Mouse (Mus musculus) MEL (cell line): ENCODE results near the gene Taok2. TPM values are rescaled to one million over a fixed set of nuclear protein-coding genes. Genes with fewer than 3 reads are reported as not detected.

Source experiments
- DNase-seq: peaks from one replicate; pipeline ENCODE4 v3.0.0; 2011; ENCODE audit warnings: low read depth, low spot score
- H3K27ac ChIP-seq: 2 replicates; pipeline ENCODE4 v1.5.1; 2012; ENCODE audit warnings: low read depth, mild to moderate bottlenecking, control low read depth, low read length, moderate library complexity; ENCODE audit not compliant: control insufficient read depth
- H3K27me3 ChIP-seq, 2 experiments: fragments of 150-350 bp in 1 of 2; sonication (generic) in 1 of 2; 2 replicates each; pipeline ENCODE4 v1.6.1; 2012; ENCODE audit warnings: low read length in 2 of 2, mild to moderate bottlenecking in 2 of 2, improper control_type of control experiment in 1 of 2, moderate library complexity in 1 of 2; ENCODE audit not compliant: insufficient read depth in 2 of 2, control insufficient read depth in 1 of 2
- H3K36me3 ChIP-seq, 2 experiments: 2 replicates each; pipeline ENCODE4 v1.6.1; 2012 to 2014; ENCODE audit warnings: low read length in 2 of 2, improper control_type of control experiment in 1 of 2, inconsistent platforms in 1 of 2, mild to moderate bottlenecking in 1 of 2; ENCODE audit not compliant: insufficient read depth in 2 of 2, control insufficient read depth in 1 of 2
- H3K4me1 ChIP-seq, 2 experiments: fragments of 150-350 bp in 1 of 2; sonication (generic) in 1 of 2; 2 replicates each; pipeline ENCODE4 v1.6.1; 2012; ENCODE audit warnings: low read length in 2 of 2, improper control_type of control experiment in 1 of 2, mild to moderate bottlenecking in 1 of 2; ENCODE audit not compliant: insufficient read depth in 2 of 2, control insufficient read depth in 1 of 2
- H3K4me3 ChIP-seq, 2 experiments: fragments of 150-350 bp in 1 of 2; sonication (generic) in 1 of 2; 2 replicates each; pipeline ENCODE4 v1.5.1; 2012; ENCODE audit warnings: low read depth in 2 of 2, low read length in 2 of 2, mild to moderate bottlenecking in 2 of 2, moderate library complexity in 2 of 2, control low read depth in 1 of 2, improper control_type of control experiment in 1 of 2; ENCODE audit not compliant: control insufficient read depth in 1 of 2, insufficient read depth in 1 of 2
- H3K79me2 ChIP-seq: 2 replicates; pipeline ENCODE4 v1.6.1; 2012; ENCODE audit warnings: mild to moderate bottlenecking, low read length, moderate library complexity; ENCODE audit not compliant: control insufficient read depth, poor library complexity, insufficient read depth
- H3K9ac ChIP-seq: 2 replicates; pipeline ENCODE4 v1.6.1; 2012; ENCODE audit warnings: low read depth, mild to moderate bottlenecking, control low read depth, low read length, moderate library complexity; ENCODE audit not compliant: control insufficient read depth, poor library complexity, severe bottlenecking
- H3K9me3 ChIP-seq: fragments of 150-350 bp; sonication (generic); replicated peaks from 2 replicates; pipeline ENCODE4 v1.6.1; 2012; ENCODE audit warnings: mild to moderate bottlenecking, low read length, improper control_type of control experiment, moderate library complexity; ENCODE audit not compliant: insufficient read depth
- CTCF ChIP-seq, 3 experiments: IDR thresholded peaks in 2 of 3; conservative IDR thresholded peaks in 1 of 3; 2 replicates each; pipeline ENCODE4 v1.5.1; 2011 to 2012; ENCODE audit warnings: low read length in 3 of 3, low read depth in 2 of 3, mild to moderate bottlenecking in 2 of 3, improper control_type of control experiment in 1 of 3, inconsistent platforms in 1 of 3, mixed read lengths in 1 of 3, moderate library complexity in 1 of 3; ENCODE audit not compliant: control insufficient read depth in 1 of 3, insufficient read depth in 1 of 3, poor library complexity in 1 of 3, severe bottlenecking in 1 of 3
- E2F4 ChIP-seq: IDR thresholded peaks from 2 replicates; pipeline ENCODE4 v1.6.1; 2011; ENCODE audit warnings: low read depth, low read length, improper control_type of control experiment, borderline replicate concordance
- ELF1 ChIP-seq: IDR thresholded peaks from 2 replicates; pipeline ENCODE4 v1.6.1; 2014; ENCODE audit warnings: low read depth, mild to moderate bottlenecking, inconsistent platforms, low read length, improper control_type of control experiment, moderate library complexity
- EP300 ChIP-seq, 2 experiments: IDR thresholded peaks; 2 replicates each; pipeline ENCODE4 v1.6.1; 2011; ENCODE audit warnings: improper control_type of control experiment in 2 of 2, low read length in 2 of 2, low read depth in 1 of 2, mild to moderate bottlenecking in 1 of 2
- ETS1 ChIP-seq: IDR thresholded peaks from 2 replicates; pipeline ENCODE4 v1.6.1; 2012; ENCODE audit warnings: low read depth, mild to moderate bottlenecking, inconsistent platforms, low read length, improper control_type of control experiment, moderate library complexity
- GABPA ChIP-seq: IDR thresholded peaks from 2 replicates; pipeline ENCODE4 v1.6.1; 2012; ENCODE audit warnings: low read depth, mild to moderate bottlenecking, inconsistent platforms, low read length, improper control_type of control experiment, moderate library complexity
- GATA1 ChIP-seq: IDR thresholded peaks from 2 replicates; pipeline ENCODE4 v1.6.1; 2011; ENCODE audit warnings: low read depth, low read length, improper control_type of control experiment
- JUND ChIP-seq: IDR thresholded peaks from 2 replicates; pipeline ENCODE4 v1.6.1; 2011; ENCODE audit warnings: low read depth, mild to moderate bottlenecking, improper control_type of control experiment, low read length
- KAT2A ChIP-seq: conservative IDR thresholded peaks from 2 replicates; pipeline ENCODE4 v1.6.1; 2012; ENCODE audit warnings: low read depth, low read length, improper control_type of control experiment, inconsistent platforms
- MAFK ChIP-seq: IDR thresholded peaks from 2 replicates; pipeline ENCODE4 v1.6.1; 2011; ENCODE audit warnings: low read depth, mild to moderate bottlenecking, low read length, improper control_type of control experiment, borderline replicate concordance
- MAX ChIP-seq: IDR thresholded peaks from 2 replicates; pipeline ENCODE4 v1.6.1; 2011; ENCODE audit warnings: low read length, improper control_type of control experiment
- MAZ ChIP-seq: IDR thresholded peaks from 2 replicates; pipeline ENCODE4 v1.6.1; 2012; ENCODE audit warnings: low read depth, mild to moderate bottlenecking, inconsistent platforms, low read length, improper control_type of control experiment
- MEF2A ChIP-seq: IDR thresholded peaks from 2 replicates; pipeline ENCODE4 v1.6.1; 2014; ENCODE audit warnings: low read depth, mild to moderate bottlenecking, inconsistent platforms, low read length, improper control_type of control experiment; ENCODE audit not compliant: poor library complexity, insufficient replicate concordance, severe bottlenecking; ENCODE audit errors: extremely low read depth
- MXI1 ChIP-seq: IDR thresholded peaks from 2 replicates; pipeline ENCODE4 v1.6.1; 2011; ENCODE audit warnings: mild to moderate bottlenecking, low read depth, low read length, improper control_type of control experiment
- MYB ChIP-seq: IDR thresholded peaks from 2 replicates; pipeline ENCODE4 v1.6.1; 2011; ENCODE audit warnings: mild to moderate bottlenecking, low read depth, low read length, improper control_type of control experiment
- MYC ChIP-seq: IDR thresholded peaks from 2 replicates; pipeline ENCODE4 v1.6.1; 2011; ENCODE audit warnings: low read depth, mild to moderate bottlenecking, low read length, improper control_type of control experiment, moderate library complexity
- NELFE ChIP-seq: IDR thresholded peaks from 2 replicates; pipeline ENCODE4 v1.6.1; 2011; ENCODE audit warnings: low read depth, low read length, improper control_type of control experiment
- NRF1 ChIP-seq: IDR thresholded peaks from 2 replicates; pipeline ENCODE4 v1.6.1; 2014; ENCODE audit warnings: low read depth, mild to moderate bottlenecking, inconsistent platforms, low read length, improper control_type of control experiment, moderate library complexity; ENCODE audit not compliant: poor library complexity, insufficient read depth, severe bottlenecking
- POLR2AphosphoS2 ChIP-seq: IDR thresholded peaks from 2 replicates; pipeline ENCODE4 v1.6.1; 2011; ENCODE audit warnings: low read length, improper control_type of control experiment
- RAD21 ChIP-seq: IDR thresholded peaks from 2 replicates; pipeline ENCODE4 v1.6.1; 2011; ENCODE audit warnings: mild to moderate bottlenecking, low read depth, low read length, improper control_type of control experiment
- RCOR1 ChIP-seq: IDR thresholded peaks from 2 replicates; pipeline ENCODE4 v1.6.1; 2012; ENCODE audit warnings: low read depth, mild to moderate bottlenecking, inconsistent platforms, low read length, improper control_type of control experiment
- SIN3A ChIP-seq: IDR thresholded peaks from 2 replicates; pipeline ENCODE4 v1.6.1; 2012; ENCODE audit warnings: low read length, improper control_type of control experiment, inconsistent platforms
- SMC3 ChIP-seq: IDR thresholded peaks from 2 replicates; pipeline ENCODE4 v1.6.1; 2011; ENCODE audit warnings: low read depth, low read length, improper control_type of control experiment
- TBP ChIP-seq: IDR thresholded peaks from 2 replicates; pipeline ENCODE4 v1.8.0; 2011; ENCODE audit warnings: low read depth, low read length, improper control_type of control experiment
- TCF12 ChIP-seq: IDR thresholded peaks from 2 replicates; pipeline ENCODE4 v1.6.1; 2014; ENCODE audit warnings: low read depth, mild to moderate bottlenecking, inconsistent platforms, low read length, improper control_type of control experiment, moderate library complexity
- UBTF ChIP-seq: IDR thresholded peaks from 2 replicates; pipeline ENCODE4 v1.6.1; 2012; ENCODE audit warnings: low read depth, mild to moderate bottlenecking, inconsistent platforms, low read length, improper control_type of control experiment, moderate library complexity, borderline replicate concordance; ENCODE audit not compliant: insufficient read depth
- ZC3H11A ChIP-seq: IDR thresholded peaks from 2 replicates; pipeline ENCODE4 v1.6.1; 2012; ENCODE audit warnings: low read depth, mild to moderate bottlenecking, inconsistent platforms, low read length, improper control_type of control experiment
- ZMIZ1 ChIP-seq: IDR thresholded peaks from 2 replicates; pipeline ENCODE4 v1.6.1; 2012; ENCODE audit warnings: low read depth, mild to moderate bottlenecking, inconsistent platforms, low read length, improper control_type of control experiment, moderate library complexity
- polyA plus RNA-seq, 2 experiments: library from polyadenylated mRNA; stranded (reverse) in 1 of 2; unstranded in 1 of 2; fragments of >175 nt in 1 of 2; fragments of >200 nt in 1 of 2; gene quantifications; 2 replicates each; pipeline versions ENCODE4 v1.2.1 to v1.2.4; 2012; ENCODE audit warnings: low replicate concordance in 2 of 2, low read depth in 1 of 2; ENCODE audit not compliant: insufficient read length in 2 of 2, insufficient read depth in 1 of 2, missing spikeins in 1 of 2
- total RNA-seq: library from RNA; depleted of rRNA; stranded (reverse); fragments of 300-350 nt; gene quantifications from 2 replicates; pipeline ENCODE4 v1.2.3, GENCODE M21; 2012

The Taok2 gene
- total and polyA plus RNA-seq, 3 experiments: 29.0 to 52.3 (median 34.2) TPM

GRCm38 (mm10) chr7:126929046-126929445, 44.5 kb upstream of the Taok2 start:
- H3K4me1 ChIP-seq: peaks cover 17 to 27% of the 10 kb centered on the region in 2 experiments

GRCm38 (mm10) chr7:126928384-126929037, 44.0 kb upstream of the Taok2 start, which contains the start of gene Kctd13:
Gene Kctd13 (plus strand): TSS chr7:126928879.
- no peaks in the 10 kb centered on the region for H3K27me3 ChIP-seq
- peak; percentile 94 for DNase-seq
- H3K27ac ChIP-seq: peak within 1 kb of the TSS; percentile 85
- H3K36me3 ChIP-seq: peaks cover 0 to 23% of the 10 kb centered on the region in 2 experiments; a peak in 2 of 4 replicates
- peak within 1 kb of the TSS; percentile 85 to 99 for H3K4me3 ChIP-seq
- peak within 1 kb of the TSS; percentile 99 for H3K9ac ChIP-seq
- H3K79me2 ChIP-seq: peaks cover 14% of the 10 kb centered on the region
- no peaks in the 10 kb centered on the region for H3K9me3 ChIP-seq
- H3K4me1 ChIP-seq: peaks cover 20 to 31% of the 10 kb centered on the region in 2 experiments
- TF ChIP-seq TCF12: peak; percentile 53
- TF ChIP-seq SIN3A: peak; percentile 82; the same call in 1 of the 2 replicates
- TF ChIP-seq JUND: no peak
- no peak for TF ChIP-seq CTCF (IDR thresholded peaks at IDR 0.05 in 2 of 3, conservative IDR thresholded peaks at IDR 0.05 in 1 of 3; ENCODE audit: control insufficient read depth in 1 of 3, insufficient read depth in 1 of 3, low read depth in 2 of 3, low read length in 3 of 3, poor library complexity in 1 of 3, severe bottlenecking in 1 of 3)
- peak in 1 of 2 experiments; percentile 24; a peak in 1 of 4 replicates for TF ChIP-seq EP300 (IDR thresholded peaks at IDR 0.05; ENCODE audit: low read depth in 1 of 2, low read length in 2 of 2)
- peak; percentile 90 for TF ChIP-seq NELFE
- no peak for TF ChIP-seq MAFK
- TF ChIP-seq RAD21: no peak
- TF ChIP-seq ETS1: no peak; the same call in 1 of the 2 replicates
- TF ChIP-seq MEF2A: no peak
- no peak for TF ChIP-seq MYB
- TF ChIP-seq E2F4: no peak
- TF ChIP-seq MAZ: no peak; the same call in 1 of the 2 replicates
- no peak for TF ChIP-seq SMC3
- peak; percentile 81 for TF ChIP-seq ZMIZ1
- peak; percentile 72; the same call in 1 of the 2 replicates for TF ChIP-seq POLR2AphosphoS2
- peak; percentile 68 for TF ChIP-seq TBP
- 0 out of 2 replicates have a peak, but pooled peaks have one; percentile 55 for TF ChIP-seq UBTF
- peak; percentile 100 for TF ChIP-seq NRF1
- TF ChIP-seq GATA1: no peak
- peak; percentile 98 for TF ChIP-seq ELF1
- TF ChIP-seq RCOR1: no peak
- no peak for TF ChIP-seq GABPA
- TF ChIP-seq KAT2A: no peak
- TF ChIP-seq ZC3H11A: no peak

More at GRCm38 (mm10) chr7:126929046-126929445, 44.5 kb upstream of the Taok2 start:
- Histone ChIP-seq H3K36me3 (peaks cover 0 to 20% of the 10 kb centered on the region in 2 experiments; a peak in 2 of 4 replicates), H3K27me3 (no peaks in the 10 kb centered on the region), H3K79me2 (peaks cover 14% of the 10 kb centered on the region), H3K27ac (peak overlapping the region; percentile 79), H3K9me3 (no peaks in the 10 kb centered on the region), H3K4me3 (peak overlapping the region; percentile 85 to 99), H3K9ac (peak overlapping the region; percentile 99)
- DNase-seq: peak; percentile 66
- no peak for TF ChIP-seq ZMIZ1
- peak; percentile 89 for TF ChIP-seq MXI1
- TF ChIP-seq MAZ: 0 out of 2 replicates have a peak, but pooled peaks have one; percentile 29
- no peak for TF ChIP-seq ELF1
- no peak for TF ChIP-seq RCOR1
- peak; percentile 31; the same call in 1 of the 2 replicates for TF ChIP-seq SIN3A
- no peak for TF ChIP-seq GATA1
- TF ChIP-seq MAFK: no peak
- no peak for TF ChIP-seq ETS1
- no peak for TF ChIP-seq MYB
- TF ChIP-seq MAX: peak; percentile 67
- TF ChIP-seq TBP: 0 out of 2 replicates have a peak, but pooled peaks have one; percentile 37
- TF ChIP-seq RAD21: no peak
- TF ChIP-seq MYC: peak; percentile 82; the same call in 1 of the 2 replicates
